Mouse (Mus musculus): ENCODE results near the gene Dstn. TPM values are rescaled to one million over a fixed set of nuclear protein-coding genes. Genes with fewer than 3 reads are reported as not detected.

Gene Dstn
- polyA plus RNA-seq, 1 experiment from 2014 or later: 544 TPM

DNA sequence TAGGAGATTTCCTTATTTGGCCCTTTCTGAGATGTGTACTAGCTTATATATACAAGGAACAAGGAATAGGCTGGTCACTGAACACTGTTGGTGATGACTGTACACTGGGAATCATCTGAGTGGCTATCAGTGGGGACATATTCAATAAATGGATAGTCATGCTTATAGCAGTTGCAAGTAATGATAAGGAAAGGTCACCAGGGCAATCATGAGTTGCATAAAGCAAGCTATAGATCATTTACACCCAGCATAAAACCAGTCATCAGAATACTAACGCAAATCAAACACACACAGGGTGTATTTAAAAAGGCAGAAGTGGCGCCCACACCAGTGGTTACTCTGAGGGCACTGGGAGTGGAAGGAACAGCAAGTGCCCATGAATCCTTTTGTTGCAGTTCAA lies 2.9 kb upstream of the Dstn start:
- H3K27ac ChIP-seq (ENCODE audit: low read depth, low read length): no peak overlapping the region
- DNase-seq (ENCODE audit: low spot score) (no peak), ATAC-seq (no peak)
- peaks cover 8% of the 10 kb centered on the region for H3K4me1 ChIP-seq (ENCODE audit: control insufficient read depth, insufficient read depth, low read length)
- no peaks in the 10 kb centered on the region for H3K9me3 ChIP-seq (replicated peaks; ENCODE audit: control insufficient read depth, low read length)
- H3K36me3 ChIP-seq (ENCODE audit: control insufficient read depth, insufficient read depth, low read length): no peaks in the 10 kb centered on the region
- no peaks in the 10 kb centered on the region for H3K27me3 ChIP-seq (replicated peaks; ENCODE audit: control insufficient read depth, insufficient read depth, low read length)
- no peak overlapping the region for H3K9ac ChIP-seq (ENCODE audit: low read length)
- H3K4me3 ChIP-seq (ENCODE audit: low read depth, low read length): no peak overlapping the region
- whole genome bisulfite sequencing: 90% methylated on average over 2 of the region's 2 CpGs
- H3K4me2 ChIP-seq (ENCODE audit: low read length): no peak overlapping the region

DNA sequence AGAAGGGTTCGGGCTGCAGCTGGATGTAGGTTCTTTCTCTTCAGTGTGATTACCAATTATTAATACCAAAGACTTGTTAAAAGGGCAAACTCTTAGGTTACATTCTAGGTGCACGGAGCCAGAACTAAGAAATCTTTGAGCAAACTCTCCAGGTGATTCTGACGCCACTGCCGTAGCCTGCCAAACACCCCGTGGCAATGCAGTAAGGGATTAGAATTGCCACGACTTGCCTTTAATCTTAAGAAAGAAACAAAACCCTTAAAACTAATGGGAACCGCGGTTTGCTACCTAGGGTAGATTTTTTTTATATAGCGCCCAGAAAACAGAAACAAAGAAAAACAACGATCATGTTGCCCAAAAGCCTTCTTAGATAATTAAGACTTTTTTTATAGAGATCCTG lies 899 bp upstream of the Dstn start:
- H3K9ac ChIP-seq (ENCODE audit: low read length): peak overlapping the region; percentile 94
- 2% methylated on average over 10 of the region's 10 CpGs for WGBS
- H3K4me3 ChIP-seq (ENCODE audit: low read depth, low read length): peak overlapping the region; percentile 81
- ATAC-seq: no peak
- H3K36me3 ChIP-seq (ENCODE audit: control insufficient read depth, insufficient read depth, low read length): no peaks in the 10 kb centered on the region
- H3K27ac ChIP-seq (ENCODE audit: low read depth, low read length): peak overlapping the region; percentile 99; the same call in 1 of the 2 replicates
- H3K4me1 ChIP-seq (ENCODE audit: control insufficient read depth, insufficient read depth, low read length): peaks cover 18% of the 10 kb centered on the region
- DNase-seq (ENCODE audit: low spot score): peak; percentile 22
- H3K4me2 ChIP-seq (ENCODE audit: low read length): peak overlapping the region; percentile 57
- H3K27me3 ChIP-seq (replicated peaks; ENCODE audit: control insufficient read depth, insufficient read depth, low read length): no peaks in the 10 kb centered on the region
- H3K9me3 ChIP-seq (replicated peaks; ENCODE audit: control insufficient read depth, low read length): no peaks in the 10 kb centered on the region

DNA sequence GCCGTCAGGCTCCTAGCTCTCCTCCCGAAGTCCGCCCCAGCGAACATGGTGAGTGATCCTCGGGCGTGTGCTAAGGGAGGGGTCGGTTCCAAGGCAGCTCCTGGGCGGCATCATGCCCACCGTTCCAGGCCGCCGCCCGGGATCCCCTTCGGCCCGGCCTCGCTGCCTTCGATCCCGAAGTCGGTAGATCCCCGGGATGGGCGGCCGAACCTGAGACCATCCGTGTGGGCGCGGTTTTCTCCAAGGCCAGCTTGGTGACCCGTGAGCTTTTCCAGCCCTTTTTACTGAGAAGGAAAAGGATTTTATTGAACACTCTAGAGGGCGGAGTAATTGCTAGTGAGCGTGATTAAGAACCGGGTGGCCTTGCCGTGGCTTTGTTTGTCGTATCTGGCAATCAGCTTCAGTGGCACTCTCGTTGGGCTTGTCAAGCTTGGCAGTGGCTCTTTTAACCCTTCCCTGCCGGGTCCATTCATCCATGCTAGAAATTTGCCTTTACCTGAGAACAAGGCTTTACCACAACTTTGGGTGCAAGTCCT lies 548 bp downstream of the Dstn start:
- H3K4me2 ChIP-seq (ENCODE audit: low read length): peak overlapping the region; percentile 57
- H3K4me3 ChIP-seq (ENCODE audit: low read depth, low read length): peak overlapping the region; percentile 81
- no peaks in the 10 kb centered on the region for H3K27me3 ChIP-seq (replicated peaks; ENCODE audit: control insufficient read depth, insufficient read depth, low read length)
- H3K9ac ChIP-seq (ENCODE audit: low read length): peak overlapping the region; percentile 94
- peak overlapping the region; percentile 99 for H3K27ac ChIP-seq (ENCODE audit: low read depth, low read length)
- 0% methylated on average over 32 of the region's 32 CpGs for WGBS
- H3K36me3 ChIP-seq (ENCODE audit: control insufficient read depth, insufficient read depth, low read length): no peaks in the 10 kb centered on the region
- DNase-seq (ENCODE audit: low spot score) (peak; percentile 87), ATAC-seq (peak; percentile 70)
- no peaks in the 10 kb centered on the region for H3K9me3 ChIP-seq (replicated peaks; ENCODE audit: control insufficient read depth, low read length)
- H3K4me1 ChIP-seq (ENCODE audit: control insufficient read depth, insufficient read depth, low read length): peaks cover 18% of the 10 kb centered on the region

DNA sequence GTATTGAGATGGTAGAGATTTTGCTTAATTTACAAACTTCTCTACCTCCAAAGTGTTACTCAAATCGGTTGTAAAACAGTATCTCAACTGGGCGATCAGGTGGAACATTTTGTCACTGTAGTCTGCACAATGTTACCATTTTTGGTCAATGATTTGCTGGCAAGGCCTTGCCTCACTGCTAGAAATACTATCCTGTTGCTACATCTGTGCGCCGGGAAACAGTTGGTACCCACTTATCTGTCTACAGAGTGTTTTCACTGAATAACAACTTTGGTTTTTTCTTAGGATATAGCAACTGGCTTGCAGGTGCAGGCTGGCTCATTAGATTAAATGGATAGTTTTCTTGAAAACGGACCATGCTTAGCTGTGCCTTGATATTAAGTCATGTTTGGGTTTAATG lies 1.1 kb downstream of the Dstn start:
- peak overlapping the region; percentile 81 for H3K4me3 ChIP-seq (ENCODE audit: low read depth, low read length)
- WGBS: 8% methylated on average over 5 of the region's 5 CpGs
- peak; percentile 11 for DNase-seq (ENCODE audit: low spot score)
- peaks cover 18% of the 10 kb centered on the region for H3K4me1 ChIP-seq (ENCODE audit: control insufficient read depth, insufficient read depth, low read length)
- H3K27me3 ChIP-seq (replicated peaks; ENCODE audit: control insufficient read depth, insufficient read depth, low read length): no peaks in the 10 kb centered on the region
- peak overlapping the region; percentile 57 for H3K4me2 ChIP-seq (ENCODE audit: low read length)
- peak overlapping the region; percentile 94 for H3K9ac ChIP-seq (ENCODE audit: low read length)
- H3K27ac ChIP-seq (ENCODE audit: low read depth, low read length): peak overlapping the region; percentile 99; the same call in 1 of the 2 replicates
- H3K9me3 ChIP-seq (replicated peaks; ENCODE audit: control insufficient read depth, low read length): no peaks in the 10 kb centered on the region
- no peaks in the 10 kb centered on the region for H3K36me3 ChIP-seq (ENCODE audit: control insufficient read depth, insufficient read depth, low read length)
- ATAC-seq: no peak

DNA sequence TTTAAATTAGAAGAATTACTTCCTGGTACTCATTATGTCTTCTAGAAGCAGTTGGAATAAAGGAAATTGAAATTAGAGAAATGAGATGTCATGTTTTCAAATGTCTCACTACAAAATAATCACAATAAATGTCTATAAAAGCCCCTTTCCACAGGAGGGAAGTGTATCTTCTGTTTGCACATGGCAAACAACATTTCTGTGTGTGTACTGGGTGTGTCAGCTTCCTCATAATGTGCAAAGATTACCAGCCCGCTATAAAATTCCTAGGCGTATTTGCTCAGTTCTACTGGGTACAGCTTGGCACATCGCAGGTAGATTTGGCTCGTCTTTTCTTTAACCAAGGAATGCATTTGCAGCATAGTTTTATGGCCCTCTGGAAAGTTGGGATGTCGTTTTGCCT lies 2.5 kb downstream of the Dstn start:
- peak overlapping the region; percentile 57; the same call in 1 of the 2 replicates for H3K4me2 ChIP-seq (ENCODE audit: low read length)
- ATAC-seq: no peak
- H3K9me3 ChIP-seq (replicated peaks; ENCODE audit: control insufficient read depth, low read length): no peaks in the 10 kb centered on the region
- H3K9ac ChIP-seq (ENCODE audit: low read length): no peak overlapping the region
- peaks cover 18% of the 10 kb centered on the region for H3K4me1 ChIP-seq (ENCODE audit: control insufficient read depth, insufficient read depth, low read length)
- no peaks in the 10 kb centered on the region for H3K27me3 ChIP-seq (replicated peaks; ENCODE audit: control insufficient read depth, insufficient read depth, low read length)
- H3K27ac ChIP-seq (ENCODE audit: low read depth, low read length): no peak overlapping the region
- H3K4me3 ChIP-seq (ENCODE audit: low read depth, low read length): no peak overlapping the region
- 84% methylated on average over 5 of the region's 5 CpGs for WGBS
- DNase-seq (ENCODE audit: low spot score): no peak
- no peaks in the 10 kb centered on the region for H3K36me3 ChIP-seq (ENCODE audit: control insufficient read depth, insufficient read depth, low read length)

DNA sequence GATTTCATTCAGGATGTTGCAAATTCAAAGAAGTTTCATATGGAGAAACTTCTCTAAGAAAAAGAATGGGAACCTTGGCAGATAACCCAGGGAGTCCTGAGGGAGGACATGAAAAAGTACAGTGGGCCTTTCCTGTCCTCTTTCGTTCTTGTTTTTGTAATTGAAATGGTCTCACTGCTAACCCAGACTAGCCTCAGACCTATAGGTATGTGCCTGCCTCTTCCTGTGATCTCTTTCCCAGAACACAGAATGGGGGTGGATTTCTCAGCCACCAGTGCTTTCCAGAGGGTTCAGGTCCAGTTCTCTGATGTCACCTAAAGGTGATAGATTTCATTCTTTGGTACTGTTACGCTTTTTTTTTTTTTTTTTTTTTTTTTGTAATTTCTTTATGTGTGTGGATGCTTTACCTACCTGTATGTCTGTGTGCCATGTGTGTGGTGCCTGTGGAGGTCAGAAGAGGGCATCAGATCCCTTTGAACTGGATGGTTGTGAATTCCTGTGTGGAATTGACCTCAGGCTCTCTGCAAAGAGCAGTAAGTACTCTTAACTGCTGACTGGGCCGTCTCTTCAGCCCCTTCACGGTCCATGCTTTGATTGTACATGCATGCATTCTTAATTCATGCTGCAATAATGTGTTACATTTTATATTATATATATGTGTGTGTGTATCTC lies 3.8 kb downstream of the Dstn start:
- Histone ChIP-seq H3K9ac (ENCODE audit: low read length) (no peak overlapping the region), H3K4me1 (ENCODE audit: control insufficient read depth, insufficient read depth, low read length) (peaks cover 18% of the 10 kb centered on the region), H3K27ac (ENCODE audit: low read depth, low read length) (no peak overlapping the region), H3K9me3 (replicated peaks; ENCODE audit: control insufficient read depth, low read length) (no peaks in the 10 kb centered on the region), H3K4me3 (ENCODE audit: low read depth, low read length) (no peak overlapping the region), H3K4me2 (ENCODE audit: low read length) (no peak overlapping the region), H3K36me3 (ENCODE audit: control insufficient read depth, insufficient read depth, low read length) (no peaks in the 10 kb centered on the region), H3K27me3 (replicated peaks; ENCODE audit: control insufficient read depth, insufficient read depth, low read length) (no peaks in the 10 kb centered on the region)
- ATAC-seq: no peak
- WGBS: 71% methylated on average over 4 of the region's 4 CpGs
- DNase-seq (ENCODE audit: low spot score): no peak

DNA sequence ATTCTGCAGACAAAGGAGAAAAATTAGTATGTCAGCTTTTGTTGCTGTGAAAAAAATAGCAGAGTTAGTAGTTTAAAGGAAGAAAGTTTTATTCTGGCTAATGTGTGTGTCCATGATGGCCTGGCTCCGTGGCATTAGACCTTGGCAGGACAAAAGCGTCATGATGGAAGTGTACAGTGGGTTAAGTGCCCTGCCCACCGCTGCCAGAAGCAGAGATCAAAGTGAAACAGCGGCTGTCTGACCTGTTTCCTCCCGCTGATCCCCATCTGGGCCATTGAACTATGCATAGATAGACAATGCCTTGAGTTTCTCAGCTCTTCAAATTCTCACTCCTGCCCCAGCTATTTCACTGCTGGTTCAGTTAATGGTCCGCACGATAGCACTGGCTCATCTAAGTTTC lies 9.0 kb downstream of the Dstn start:
- Histone ChIP-seq H3K9me3 (replicated peaks; ENCODE audit: control insufficient read depth, low read length) (no peaks in the 10 kb centered on the region), H3K36me3 (ENCODE audit: control insufficient read depth, insufficient read depth, low read length) (no peaks in the 10 kb centered on the region), H3K27ac (ENCODE audit: low read depth, low read length) (no peak overlapping the region), H3K27me3 (replicated peaks; ENCODE audit: control insufficient read depth, insufficient read depth, low read length) (no peaks in the 10 kb centered on the region), H3K4me1 (ENCODE audit: control insufficient read depth, insufficient read depth, low read length) (no peaks in the 10 kb centered on the region), H3K4me3 (ENCODE audit: low read depth, low read length) (no peak overlapping the region), H3K9ac (ENCODE audit: low read length) (no peak overlapping the region), H3K4me2 (ENCODE audit: low read length) (no peak overlapping the region)
- DNase-seq (ENCODE audit: low spot score) (no peak), ATAC-seq (no peak)
- 73% methylated on average over 7 of the region's 7 CpGs for WGBS

DNA sequence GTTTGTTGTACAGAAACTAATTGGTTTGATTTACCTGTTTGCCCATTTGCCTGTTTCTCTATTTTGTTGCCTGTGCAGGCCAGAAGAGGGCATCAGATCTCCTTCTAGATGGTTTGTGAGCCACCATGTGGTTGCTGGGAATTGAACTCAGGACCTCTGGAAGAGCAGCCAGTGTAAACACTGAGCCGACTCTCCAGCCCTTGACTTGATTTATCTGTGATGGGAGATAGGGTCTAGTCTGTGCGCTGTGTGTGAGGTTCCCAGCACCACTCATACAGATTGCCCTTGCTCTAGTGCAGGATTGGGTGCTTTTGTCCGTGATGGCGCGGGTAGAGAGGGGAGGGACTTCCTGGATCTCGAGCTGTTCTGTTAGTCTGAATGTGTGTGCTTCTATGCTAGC lies 10.7 kb downstream of the Dstn start:
- no peak overlapping the region for H3K4me3 ChIP-seq (ENCODE audit: low read depth, low read length)
- 93% methylated on average over 6 of the region's 6 CpGs for WGBS
- no peaks in the 10 kb centered on the region for H3K9me3 ChIP-seq (replicated peaks; ENCODE audit: control insufficient read depth, low read length)
- H3K4me1 ChIP-seq (ENCODE audit: control insufficient read depth, insufficient read depth, low read length): no peaks in the 10 kb centered on the region
- no peak for DNase-seq (ENCODE audit: low spot score)
- H3K27me3 ChIP-seq (replicated peaks; ENCODE audit: control insufficient read depth, insufficient read depth, low read length): no peaks in the 10 kb centered on the region
- H3K4me2 ChIP-seq (ENCODE audit: low read length): no peak overlapping the region
- H3K36me3 ChIP-seq (ENCODE audit: control insufficient read depth, insufficient read depth, low read length): no peaks in the 10 kb centered on the region
- H3K9ac ChIP-seq (ENCODE audit: low read length): no peak overlapping the region
- H3K27ac ChIP-seq (ENCODE audit: low read depth, low read length): no peak overlapping the region
- no peak for ATAC-seq

DNA sequence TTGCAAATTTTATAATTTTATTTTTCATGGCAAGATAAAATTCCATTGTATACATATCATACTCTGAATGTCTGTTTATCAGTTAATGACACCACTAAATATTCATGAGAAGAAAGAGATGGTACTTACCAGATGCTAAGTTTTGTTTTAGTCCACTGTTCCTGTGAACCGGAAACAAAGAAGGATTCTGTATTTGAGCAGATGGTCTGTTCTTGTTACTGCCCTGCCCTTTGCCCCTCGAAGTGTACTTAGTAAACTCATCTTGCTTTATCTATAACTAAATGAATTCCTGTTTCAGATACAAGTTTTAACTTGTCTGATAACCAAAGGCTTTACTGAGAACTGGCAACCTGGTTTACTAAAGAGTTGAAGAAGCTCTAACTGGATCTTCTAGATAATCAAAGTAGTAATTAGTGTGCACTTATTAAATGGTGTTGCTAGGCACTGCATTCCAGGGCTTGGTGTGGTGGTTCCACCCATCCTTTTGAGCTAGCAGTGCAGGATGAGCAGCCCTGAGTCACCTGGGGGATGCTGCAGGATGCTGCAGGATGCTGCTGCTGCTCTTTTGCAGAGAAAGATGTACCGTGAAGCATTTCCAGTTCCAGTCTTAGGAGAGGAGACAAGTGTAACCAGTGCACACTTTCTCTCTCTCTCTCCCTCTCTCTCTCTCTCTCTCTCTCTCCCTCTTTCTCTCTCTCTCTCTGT lies 14.6 kb downstream of the Dstn start:
- Histone ChIP-seq H3K27me3 (replicated peaks; ENCODE audit: control insufficient read depth, insufficient read depth, low read length) (no peaks in the 10 kb centered on the region), H3K36me3 (ENCODE audit: control insufficient read depth, insufficient read depth, low read length) (no peaks in the 10 kb centered on the region), H3K9me3 (replicated peaks; ENCODE audit: control insufficient read depth, low read length) (no peaks in the 10 kb centered on the region), H3K4me3 (ENCODE audit: low read depth, low read length) (no peak overlapping the region), H3K4me2 (ENCODE audit: low read length) (no peak overlapping the region), H3K4me1 (ENCODE audit: control insufficient read depth, insufficient read depth, low read length) (no peaks in the 10 kb centered on the region), H3K9ac (ENCODE audit: low read length) (no peak overlapping the region), H3K27ac (ENCODE audit: low read depth, low read length) (no peak overlapping the region)
- DNase-seq (ENCODE audit: low spot score): no peak
- ATAC-seq: no peak
- 68% methylated on average over 3 of the region's 3 CpGs for WGBS

Data from forebrain, embryonic 14.5 days (tissue).